9 mouse cellular contexts compared by ENCODE assay signal in genomic region chr5:37241651-37242151, GRCm38 (mm10). TPM values are rescaled to one million over a fixed set of nuclear protein-coding genes. Genes with fewer than 3 reads are reported as not detected.
DNase-seq lines count a peak whose midpoint lies in the region; ATAC-seq lines count a peak whose summit lies in the region.
"Had no signal": no experiment of that assay in that cellular context is flagged by ENCODE, and none has a peak within 500 bp of the region (broad histone marks: within the 10 kb centered on the region; RNA-seq: fewer than 3 reads in every experiment).

Crmp1 (plus strand) TSS chr5:37241940.

- H3K9ac ChIP-seq in midbrain, embryonic 14.5 days (replicated peaks; ENCODE audit: low read length) = peak within 1 kb of the TSS; percentile 83

- peaks cover 8% of the 10 kb centered on the region; the same call in 1 of the 2 replicates for H3K27me3 ChIP-seq in midbrain, embryonic 14.5 days (ENCODE audit: control insufficient read depth, insufficient read depth, low read length)

- peak within 1 kb of the TSS; percentile 75 for H3K27ac ChIP-seq in midbrain, embryonic 14.5 days (replicated peaks; ENCODE audit: low read depth, low read length)

- DNase-seq in thymus, postnatal 4 days = peak; percentile 37
- no peak for DNase-seq in thymus, postnatal 25 days
- peak; percentile 96 for DNase-seq in cerebellum, adult 9-10 months
- peak; percentile 83 to 85 for DNase-seq in frontal cortex, postnatal 10 days (ENCODE audit: low spot score in 2 of 2)
- peak; percentile 81 for DNase-seq in left cerebral cortex, adult 11 months (ENCODE audit: low spot score)
- DNase-seq in midbrain, embryonic 14.5 days = peak; percentile 94
- peak; percentile 54 for DNase-seq in yolk sac, embryonic 10.5 days (ENCODE audit: low spot score)
- DNase-seq in T-cell, adult 2 months (ENCODE audit: low spot score) = no peak

- peak within 1 kb of the TSS; percentile 69 for H3K4me3 ChIP-seq in midbrain, embryonic 14.5 days (replicated peaks; ENCODE audit: low read depth, low read length)
- H3K4me3 ChIP-seq: erythroblast, embryonic 14.5 days had no signal

- peak; percentile 79 for ATAC-seq in midbrain, embryonic 14.5 days (ENCODE audit: low FRiP score, low TSS enrichment)

- no peaks in the 10 kb centered on the region for H3K9me3 ChIP-seq in midbrain, embryonic 14.5 days (ENCODE audit: control insufficient read depth, low read length)

- peak within 1 kb of the TSS; percentile 91 for H3K4me2 ChIP-seq in midbrain, embryonic 14.5 days (ENCODE audit: low read length)

- under 1% methylated on average over 56 of the region's 56 CpGs for WGBS in midbrain, embryonic 14.5 days

- H3K36me3 ChIP-seq in midbrain, embryonic 14.5 days (ENCODE audit: control insufficient read depth, insufficient read depth, low read length) = no peaks in the 10 kb centered on the region

- H3K4me1 ChIP-seq in midbrain, embryonic 14.5 days (ENCODE audit: control insufficient read depth, insufficient read depth, low read length) = peaks cover 24% of the 10 kb centered on the region

RNA-seq across cellular contexts. Expression of gene Crmp1, which starts in this region (rescaled TPM):
- polyA plus RNA-seq in midbrain, embryonic 14.5 days (2014; fragmentation: Nextera tagmentation; extraction: Ambion mirVana) = 906 and 957 TPM in 2 replicates
- polyA plus RNA-seq: erythroblast, embryonic 14.5 days had no signal

Comparison
In these comparisons a context has a peak if more than half of its experiments do, and no peak if none do; other contexts are left out.
1. DNase-seq: peak in thymus, postnatal 4 days (single experiment), cerebellum, adult 9-10 months (single experiment), frontal cortex, postnatal 10 days (2 of 2), left cerebral cortex, adult 11 months (single experiment), midbrain, embryonic 14.5 days (single experiment) and yolk sac, embryonic 10.5 days (single experiment); none in thymus, postnatal 25 days (single experiment) and T-cell, adult 2 months (single experiment).